Mouse (Mus musculus): ENCODE data around the gene Suclg2.
"Not testable (repeated sequence)": the region's sequence is repeated elsewhere in the genome, so short reads cannot be mapped to it uniquely, and the experiment has no call there.

The Suclg2 gene

GRCm38 (mm10) chr6:95635411-95635810 lies 83.2 kb downstream of the Suclg2 start:
- in situ Hi-C loops (cut with MboI) = no loop called here

- in situ Hi-C loops (cut with MboI) = no loop called here
Measured at GRCm38 (mm10) chr6:95629071-95629470, 89.5 kb downstream of the Suclg2 start.

GRCm38 (mm10) chr6:95621821-95622220 lies 96.8 kb downstream of the Suclg2 start:
- in situ Hi-C loops (cut with MboI) = no loop called here

- in situ Hi-C loops (cut with MboI) = no loop called here
Measured at GRCm38 (mm10) chr6:95620804-95621203, 97.8 kb downstream of the Suclg2 start.

- in situ Hi-C loops (cut with MboI) = no loop called here
Measured at GRCm38 (mm10) chr6:95619817-95620216, 98.8 kb downstream of the Suclg2 start.

- in situ Hi-C loops (cut with MboI) = no loop called here
Measured at GRCm38 (mm10) chr6:95618434-95618833, 100.2 kb downstream of the Suclg2 start.

GRCm38 (mm10) chr6:95613228-95613627 lies 105.4 kb downstream of the Suclg2 start:
- in situ Hi-C loops (cut with MboI) = no loop called here

- in situ Hi-C loops (cut with MboI) = no loop called here
Measured at GRCm38 (mm10) chr6:95612412-95613022, 106.1 kb downstream of the Suclg2 start.

- in situ Hi-C loops (cut with MboI) = no loop called here
Measured at GRCm38 (mm10) chr6:95611059-95611458, 107.5 kb downstream of the Suclg2 start.

GRCm38 (mm10) chr6:95608123-95608522 lies 110.5 kb downstream of the Suclg2 start:
- in situ Hi-C loops (cut with MboI) = no loop called here

GRCm38 (mm10) chr6:95600731-95601130 lies 117.9 kb downstream of the Suclg2 start:
- in situ Hi-C loops (cut with MboI) = not testable (repeated sequence)

- in situ Hi-C loops (cut with MboI) = no loop called here
Measured at GRCm38 (mm10) chr6:95596766-95597750, 121.5 kb downstream of the Suclg2 start.

GRCm38 (mm10) chr6:95595852-95596251 lies 122.7 kb downstream of the Suclg2 start:
- in situ Hi-C loops (cut with MboI) = no loop called here

- in situ Hi-C loops (cut with MboI) = no loop called here
Measured at GRCm38 (mm10) chr6:95594239-95594638, 124.4 kb downstream of the Suclg2 start.

GRCm38 (mm10) chr6:95592396-95592795 lies 126.2 kb downstream of the Suclg2 start:
- in situ Hi-C loops (cut with MboI) = no loop called here

- in situ Hi-C loops (cut with MboI) = no loop called here
Measured at GRCm38 (mm10) chr6:95590463-95590862, 128.1 kb downstream of the Suclg2 start.

GRCm38 (mm10) chr6:95587108-95587796 lies 131.3 kb downstream of the Suclg2 start:
- in situ Hi-C loops (cut with MboI) = no loop called here

- in situ Hi-C loops (cut with MboI) = no loop called here
Measured at GRCm38 (mm10) chr6:95581893-95582292, 136.7 kb downstream of the Suclg2 start.

- in situ Hi-C loops (cut with MboI) = no loop called here
Measured at GRCm38 (mm10) chr6:95579792-95580191, 138.8 kb downstream of the Suclg2 start.

- in situ Hi-C loops (cut with MboI) = no loop called here
Measured at GRCm38 (mm10) chr6:95575531-95575930, 143.1 kb downstream of the Suclg2 start.

- in situ Hi-C loops (cut with MboI) = no loop called here
Measured at GRCm38 (mm10) chr6:95574867-95575266, 143.7 kb downstream of the Suclg2 start.

- in situ Hi-C loops (cut with MboI) = no loop called here
Measured at GRCm38 (mm10) chr6:95574389-95574788, 144.2 kb downstream of the Suclg2 start.
